Mouse (Mus musculus) forebrain, embryonic 10.5 days (tissue): Measurements from ENCODE around the gene Rimbp3. TPM values are rescaled to one million over a fixed set of nuclear protein-coding genes. Genes with fewer than 3 reads are reported as not detected.
A peak's percentile ranks its signal among the peaks of the same experiment; 100 is the strongest.

Experiments
- DNase-seq: peaks from one replicate; pipeline ENCODE4 v3.0.0-alpha.2; 2017; ENCODE audit warnings: low spot score; ENCODE audit errors: extremely low spot score
- H3K27ac ChIP-seq: fragments of 300-500 bp; sonication (generic); 2 replicates; pipeline ENCODE4 v1.5.1; 2016; ENCODE audit warnings: mild to moderate bottlenecking
- H3K27me3 ChIP-seq: fragments of 300-500 bp; sonication (generic); 2 replicates; pipeline ENCODE4 v1.6.1; 2016; ENCODE audit warnings: mild to moderate bottlenecking; ENCODE audit not compliant: poor library complexity, severe bottlenecking
- H3K36me3 ChIP-seq: fragments of 300-500 bp; sonication (generic); replicated peaks from 2 replicates; pipeline ENCODE4 v1.6.1; 2016; ENCODE audit warnings: mild to moderate bottlenecking, moderate library complexity
- H3K4me1 ChIP-seq: fragments of 300-500 bp; sonication (generic); 2 replicates; pipeline ENCODE4 v1.6.1; 2016
- H3K4me3 ChIP-seq: fragments of 300-500 bp; sonication (generic); 2 replicates; pipeline ENCODE4 v1.5.1; 2016; ENCODE audit warnings: mild to moderate bottlenecking, moderate library complexity
- H3K9me3 ChIP-seq: fragments of 300-500 bp; sonication (generic); 2 replicates; pipeline ENCODE4 v1.6.1; 2016; ENCODE audit warnings: mild to moderate bottlenecking, moderate library complexity
- WGBS: fragments of 180-500 bp; shearing (Covaris S2); methylation state at CpG from one replicate; pipeline ENCODE4 v1.1.7; 2016; 5-methylcytosine and 5-hydroxymethylcytosine counted together
- polyA plus RNA-seq: library from polyadenylated mRNA; unstranded; fragments of >200 nt; fragmentation: Nextera tagmentation; extraction: Ambion mirVana; gene quantifications from 2 replicates; pipeline ENCODE4 v1.2.1, GENCODE M21; 2016

The Rimbp3 gene
- polyA plus RNA-seq, 1 experiment from 2014 or later, result 1.6 TPM

DNA sequence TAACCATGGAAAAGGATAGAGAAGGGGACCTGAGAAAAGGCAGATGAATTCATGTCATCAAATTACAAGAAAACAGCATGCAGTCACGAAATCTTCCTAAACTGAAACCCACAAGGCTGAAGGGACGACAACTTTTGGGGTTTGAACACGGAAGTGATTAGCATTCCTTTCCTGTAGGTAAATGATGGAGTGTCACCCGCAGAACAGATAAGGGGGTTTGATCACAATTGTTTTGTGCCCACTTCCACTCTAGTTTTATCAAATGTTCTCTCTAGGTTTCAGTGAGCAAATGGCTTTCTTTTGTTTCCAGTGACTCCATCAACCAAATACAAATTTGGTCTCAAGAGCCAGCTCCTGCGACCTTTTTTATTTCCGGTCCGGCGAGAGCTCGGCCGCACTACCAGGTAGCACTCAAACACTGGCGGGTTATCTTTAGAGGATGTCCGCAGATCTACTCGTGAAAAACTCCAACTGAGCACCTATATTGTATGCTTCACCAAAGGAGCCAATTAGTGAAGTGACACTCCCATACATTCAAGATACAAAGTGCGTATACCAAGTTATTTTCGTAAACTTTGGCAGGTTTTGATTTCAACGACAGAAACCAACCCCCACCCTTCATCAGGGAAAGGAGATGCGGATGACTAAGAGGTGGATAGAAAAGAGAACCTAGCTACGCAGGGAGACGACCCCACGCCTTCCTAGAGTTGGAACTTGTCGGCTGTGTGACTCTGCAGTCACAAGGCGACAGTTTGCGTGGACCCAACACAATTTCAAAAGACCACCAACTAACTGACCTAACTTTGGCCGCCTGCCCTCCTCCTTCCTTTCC is 8.1 kb upstream of the Rimbp3 start:
- H3K9me3 ChIP-seq, result no peaks in the 10 kb centered on the region
- H3K36me3 ChIP-seq, result peaks cover 30% of the 10 kb centered on the region
- WGBS, result 9% methylated on average over 24 of the region's 24 CpGs
- peaks cover 16% of the 10 kb centered on the region for H3K4me1 ChIP-seq
- H3K4me3 ChIP-seq, result peak overlapping the region; percentile 99
- DNase-seq, result no peak
- H3K27ac ChIP-seq, result peak overlapping the region; percentile 98
- H3K27me3 ChIP-seq, result no peaks in the 10 kb centered on the region

DNA sequence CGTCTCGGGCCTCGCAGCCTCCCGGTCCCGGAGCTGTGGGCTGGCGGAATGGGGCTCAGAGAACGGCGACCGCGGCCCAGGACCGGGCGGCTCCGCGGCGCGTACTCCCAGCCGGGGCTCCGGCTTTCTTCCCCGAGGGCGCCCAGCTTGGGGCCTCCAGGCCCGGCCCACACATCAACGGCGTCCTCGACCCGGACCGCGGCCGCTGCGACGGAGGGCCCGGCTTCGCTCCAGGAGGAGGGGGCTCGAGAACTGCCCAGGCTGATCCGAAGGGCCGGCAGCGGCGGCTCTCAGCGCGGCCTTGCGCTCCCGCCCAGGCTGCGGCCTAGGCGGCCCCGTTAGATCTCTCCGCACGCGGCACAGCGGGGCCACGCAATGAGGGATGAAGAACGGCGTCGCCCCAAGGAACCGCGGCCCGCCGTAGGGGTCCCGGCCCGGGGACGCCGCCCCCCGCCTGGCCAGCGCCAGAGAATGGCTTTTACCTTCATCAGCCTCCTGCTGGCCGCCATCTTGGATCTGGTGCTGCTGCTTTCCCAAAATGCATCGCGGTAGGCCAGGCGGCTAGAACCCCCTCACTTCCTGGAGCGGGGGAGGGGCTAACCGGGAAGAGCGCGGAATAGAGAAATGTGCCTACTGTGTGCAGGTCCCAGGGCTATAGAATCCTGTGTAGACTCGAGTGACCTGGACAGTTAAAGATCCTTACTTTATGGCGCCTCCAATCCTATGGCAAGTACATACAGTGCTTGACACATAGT is 7.3 kb upstream of the Rimbp3 start:
- Histone ChIP-seq H3K27ac (peak overlapping the region; percentile 98), H3K4me3 (peak overlapping the region; percentile 99), H3K36me3 (peaks cover 23% of the 10 kb centered on the region), H3K9me3 (no peaks in the 10 kb centered on the region), H3K4me1 (peaks cover 16% of the 10 kb centered on the region), H3K27me3 (peaks cover 3% of the 10 kb centered on the region)
- under 1% methylated on average over 71 of the region's 72 CpGs for WGBS
- DNase-seq, result peak; percentile 86

GRCm38 (mm10) chr16:17201977-17202376 is 6.4 kb upstream of the Rimbp3 start:
- Histone ChIP-seq H3K4me3 (peak overlapping the region; percentile 99; the same call in 1 of the 2 replicates), H3K36me3 (peaks cover 16% of the 10 kb centered on the region), H3K27ac (0 out of 2 replicates have a peak overlapping the region, but pooled peaks have one; percentile 98), H3K4me1 (peaks cover 16% of the 10 kb centered on the region), H3K9me3 (no peaks in the 10 kb centered on the region), H3K27me3 (peaks cover 11% of the 10 kb centered on the region)
- DNase-seq, result no peak
- 73% methylated on average over 2 of the region's 2 CpGs for WGBS

DNA sequence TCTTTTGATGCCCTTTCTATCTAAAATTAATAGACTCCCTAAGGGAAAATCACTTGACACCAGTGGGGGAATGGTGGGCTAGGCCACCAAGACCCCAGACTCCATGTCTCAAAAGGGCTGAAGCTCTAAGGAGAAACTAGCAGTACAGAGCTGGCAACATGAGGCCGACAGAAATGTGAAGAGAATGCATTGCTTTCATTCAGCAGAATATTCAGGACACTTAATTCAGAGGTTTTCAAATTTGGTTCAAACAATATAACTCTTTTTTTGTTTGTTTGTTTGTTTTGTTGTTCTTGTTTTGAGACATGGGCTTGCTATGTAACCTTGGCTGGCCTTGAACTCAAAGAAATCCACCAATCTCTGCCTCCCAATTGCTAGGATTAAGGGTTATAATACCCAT is 5.9 kb upstream of the Rimbp3 start, which contains the start of gene Ube2l3:
Gene Ube2l3 (minus strand): TSS at position 101 of the 400 bp plus-strand sequence.
- peaks cover 16% of the 10 kb centered on the region for H3K4me1 ChIP-seq
- H3K36me3 ChIP-seq, result peaks cover 15% of the 10 kb centered on the region
- H3K4me3 ChIP-seq, result peak within 1 kb of the TSS; percentile 99
- no peaks in the 10 kb centered on the region for H3K9me3 ChIP-seq
- WGBS, result 93% methylated on average over 1 of the region's 1 CpGs
- peak within 1 kb of the TSS; percentile 98 for H3K27ac ChIP-seq
- DNase-seq, result no peak
- peaks cover 16% of the 10 kb centered on the region for H3K27me3 ChIP-seq

GRCm38 (mm10) chr16:17204990-17205389 is 3.4 kb upstream of the Rimbp3 start:
- H3K27ac ChIP-seq, result no peak overlapping the region
- H3K9me3 ChIP-seq, result no peaks in the 10 kb centered on the region
- no peaks in the 10 kb centered on the region for H3K36me3 ChIP-seq
- H3K4me3 ChIP-seq, result no peak overlapping the region
- peaks cover 25% of the 10 kb centered on the region for H3K4me1 ChIP-seq
- H3K27me3 ChIP-seq, result peaks cover 30% of the 10 kb centered on the region
- DNase-seq, result no peak
- WGBS, result 10% methylated on average over 6 of the region's 6 CpGs

DNA sequence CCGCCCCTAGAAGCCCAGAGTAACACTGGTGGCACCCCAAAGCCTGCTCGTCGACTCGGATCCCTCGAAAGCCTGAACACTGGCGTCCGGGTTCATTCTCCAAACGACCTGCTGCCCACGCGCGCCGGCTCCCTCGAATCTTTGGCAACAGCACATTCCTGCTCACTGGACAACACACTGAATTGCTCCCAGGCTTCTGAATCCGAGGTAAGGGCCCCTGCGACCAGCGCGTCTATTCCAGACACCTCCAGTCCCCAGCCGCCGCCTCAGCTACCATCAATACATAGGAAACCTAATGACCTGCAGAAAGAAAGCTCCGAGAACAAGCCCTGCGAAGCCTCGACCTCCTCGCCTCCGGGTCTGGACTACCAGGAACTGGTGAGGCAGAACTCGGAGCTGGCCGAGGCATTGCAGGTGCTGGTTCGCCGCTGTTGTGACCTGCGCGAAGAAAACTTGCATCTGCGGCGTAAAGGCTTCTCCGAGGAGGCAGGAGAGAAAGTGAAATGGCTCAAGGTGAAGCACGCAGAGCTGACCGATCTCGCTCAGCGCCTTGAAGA is 1.1 kb downstream of the Rimbp3 start:
- H3K27me3 ChIP-seq, result peaks cover 50% of the 10 kb centered on the region
- H3K27ac ChIP-seq, result peak overlapping the region; percentile 88
- peaks cover 29% of the 10 kb centered on the region for H3K4me1 ChIP-seq
- 1% methylated on average over 37 of the region's 37 CpGs for WGBS
- H3K36me3 ChIP-seq, result peaks cover 7% of the 10 kb centered on the region
- H3K4me3 ChIP-seq, result peak overlapping the region; percentile 64
- no peak for DNase-seq
- no peaks in the 10 kb centered on the region; the same call in 1 of the 2 replicates for H3K9me3 ChIP-seq

DNA sequence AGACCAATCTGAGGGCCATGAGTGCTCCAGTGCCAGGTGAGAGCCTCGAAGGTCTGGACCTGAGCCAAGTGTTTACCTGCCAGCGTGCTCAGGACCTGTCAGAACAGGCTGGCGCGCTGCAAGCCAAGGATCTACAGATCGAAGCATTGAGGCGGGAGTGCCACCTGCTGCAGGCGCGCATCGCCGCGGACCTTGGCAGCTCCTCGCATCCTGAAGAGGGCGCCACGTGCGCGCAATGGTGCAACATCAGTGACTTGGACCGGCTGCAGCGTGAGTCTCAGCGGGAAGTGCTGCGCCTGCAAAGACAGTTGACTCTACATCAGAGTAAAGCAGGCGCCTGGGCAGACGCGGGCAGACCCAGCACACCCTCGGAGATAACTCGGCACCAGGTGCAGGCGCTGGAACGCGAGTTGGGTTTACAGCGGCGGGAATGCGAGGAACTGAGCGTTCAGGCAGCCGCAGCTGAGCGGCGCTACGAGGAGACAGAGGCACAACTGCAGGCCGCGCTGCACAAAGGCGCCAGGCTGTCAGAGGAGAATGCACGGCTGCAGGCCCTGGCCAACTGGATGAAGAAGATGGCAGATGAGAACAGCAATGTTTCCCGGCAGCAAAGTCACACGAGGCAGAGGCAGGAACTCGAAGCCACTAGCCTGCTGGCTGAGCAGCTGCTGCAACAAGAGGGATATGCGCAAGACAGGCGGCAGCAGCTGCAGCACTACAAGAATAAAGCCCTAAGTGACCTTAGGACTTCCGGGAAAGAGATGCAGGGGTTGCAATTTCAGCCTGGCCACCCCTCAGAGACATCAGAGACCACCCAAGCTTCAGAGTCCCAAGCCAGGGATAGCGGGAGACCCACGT is 1.8 kb downstream of the Rimbp3 start:
- no peaks in the 10 kb centered on the region; the same call in 1 of the 2 replicates for H3K9me3 ChIP-seq

GRCm38 (mm10) chr16:17216934-17217633 is 8.7 kb downstream of the Rimbp3 start:
- DNase-seq, result no peak
- Histone ChIP-seq H3K9me3 (no peaks in the 10 kb centered on the region; the same call in 1 of the 2 replicates), H3K27me3 (0 out of 2 replicates have a peak, but pooled peaks cover under 1% of the 10 kb centered on the region), H3K4me3 (no peak overlapping the region), H3K36me3 (peaks cover 2% of the 10 kb centered on the region), H3K27ac (no peak overlapping the region), H3K4me1 (peaks cover 9% of the 10 kb centered on the region)
- WGBS, result 71% methylated on average over 8 of the region's 8 CpGs

More for the DNA sequence above, 1.8 kb downstream of the Rimbp3 start:
- Histone ChIP-seq H3K27ac (peak overlapping the region; percentile 88), H3K4me3 (peak overlapping the region; percentile 64), H3K36me3 (peaks cover 7% of the 10 kb centered on the region), H3K4me1 (peaks cover 29% of the 10 kb centered on the region), H3K27me3 (peaks cover 50% of the 10 kb centered on the region)
- WGBS, result 8% methylated on average over 48 of the region's 48 CpGs
- peak; percentile 88 for DNase-seq

DNA sequence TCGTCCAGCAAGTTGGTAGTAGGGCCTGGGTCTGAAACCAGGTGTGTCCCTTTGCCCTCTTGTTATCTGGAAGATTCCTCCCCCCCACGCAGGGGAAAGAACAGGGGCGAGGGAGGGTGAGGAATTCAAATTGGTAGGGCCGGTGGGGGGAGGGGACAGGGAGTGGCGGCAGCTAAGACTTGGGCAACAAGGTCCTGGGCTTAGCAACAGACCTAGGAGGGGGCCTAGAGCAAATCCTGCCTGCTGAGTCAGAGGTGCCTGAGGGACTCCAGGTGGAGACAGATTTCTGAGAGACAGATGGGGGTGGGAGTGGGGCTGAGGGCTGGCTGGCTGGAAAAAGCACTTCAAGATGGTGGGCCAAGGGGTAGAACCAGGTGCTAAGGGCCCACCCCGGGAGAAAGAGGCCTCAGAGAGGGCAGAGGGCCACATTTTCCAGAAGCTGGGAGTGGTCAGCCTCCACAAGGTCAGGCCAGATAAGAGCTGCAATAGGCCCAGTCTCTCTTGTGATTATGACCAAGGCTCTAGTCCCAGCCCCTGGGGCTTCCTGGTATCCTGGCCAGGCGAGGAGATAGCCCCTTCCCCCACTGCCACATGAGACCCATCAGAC is 11.8 kb downstream of the Rimbp3 start:
- Histone ChIP-seq H3K27me3 (0 out of 2 replicates have a peak, but pooled peaks cover 4% of the 10 kb centered on the region), H3K9me3 (no peaks in the 10 kb centered on the region; the same call in 1 of the 2 replicates), H3K4me1 (peaks cover 9% of the 10 kb centered on the region), H3K27ac (peak overlapping the region; percentile 63), H3K4me3 (no peak overlapping the region), H3K36me3 (no peaks in the 10 kb centered on the region)
- no peak for DNase-seq
- WGBS, result 32% methylated on average over 7 of the region's 7 CpGs

DNA sequence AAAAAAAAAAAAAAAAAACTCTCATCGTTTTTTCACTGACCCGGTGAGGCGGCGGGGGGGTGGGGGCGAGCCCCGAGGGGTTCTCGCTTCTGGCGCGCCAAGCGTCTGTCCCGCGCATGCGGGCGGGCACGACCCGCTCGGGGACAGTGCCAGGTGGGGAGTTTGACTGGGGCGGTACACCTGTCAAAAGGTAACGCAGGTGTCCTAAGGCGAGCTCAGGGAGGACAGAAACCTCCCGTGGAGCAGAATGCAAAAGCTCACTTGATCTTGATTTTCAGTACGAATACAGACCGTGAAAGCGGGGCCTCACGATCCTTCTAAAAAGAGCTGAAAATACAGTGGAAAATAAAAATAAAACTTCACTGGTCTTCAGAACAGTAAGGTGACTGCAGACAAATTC is 13.8 kb downstream of the Rimbp3 start:
- 0 out of 2 replicates have a peak, but pooled peaks cover 4% of the 10 kb centered on the region for H3K27me3 ChIP-seq
- H3K36me3 ChIP-seq, result no peaks in the 10 kb centered on the region
- peak; percentile 95 for DNase-seq
- H3K4me3 ChIP-seq, result no peak overlapping the region
- no peak overlapping the region for H3K27ac ChIP-seq
- H3K9me3 ChIP-seq, result no peaks in the 10 kb centered on the region; the same call in 1 of the 2 replicates
- WGBS, result 32% methylated on average over 25 of the region's 25 CpGs
- peaks cover 9% of the 10 kb centered on the region for H3K4me1 ChIP-seq

GRCm38 (mm10) chr16:17225584-17225983 is 17.2 kb downstream of the Rimbp3 start:
- 0 out of 2 replicates have a peak, but pooled peaks cover 4% of the 10 kb centered on the region for H3K27me3 ChIP-seq
- no peak overlapping the region for H3K27ac ChIP-seq
- H3K4me1 ChIP-seq, result peaks cover under 1% of the 10 kb centered on the region; the same call in 1 of the 2 replicates
- WGBS, result 91% methylated on average over 5 of the region's 5 CpGs
- no peaks in the 10 kb centered on the region for H3K36me3 ChIP-seq
- peaks cover 11% of the 10 kb centered on the region; the same call in 1 of the 2 replicates for H3K9me3 ChIP-seq
- no peak overlapping the region for H3K4me3 ChIP-seq
- DNase-seq, result no peak
